Mouse (Mus musculus): ENCODE results near the gene 2810004N23Rik. TPM values are rescaled to one million over a fixed set of nuclear protein-coding genes. Genes with fewer than 3 reads are reported as not detected.

2810004N23Rik gene
- polyA plus RNA-seq, 1 experiment from 2014 or later, result 42.1 TPM

DNA sequence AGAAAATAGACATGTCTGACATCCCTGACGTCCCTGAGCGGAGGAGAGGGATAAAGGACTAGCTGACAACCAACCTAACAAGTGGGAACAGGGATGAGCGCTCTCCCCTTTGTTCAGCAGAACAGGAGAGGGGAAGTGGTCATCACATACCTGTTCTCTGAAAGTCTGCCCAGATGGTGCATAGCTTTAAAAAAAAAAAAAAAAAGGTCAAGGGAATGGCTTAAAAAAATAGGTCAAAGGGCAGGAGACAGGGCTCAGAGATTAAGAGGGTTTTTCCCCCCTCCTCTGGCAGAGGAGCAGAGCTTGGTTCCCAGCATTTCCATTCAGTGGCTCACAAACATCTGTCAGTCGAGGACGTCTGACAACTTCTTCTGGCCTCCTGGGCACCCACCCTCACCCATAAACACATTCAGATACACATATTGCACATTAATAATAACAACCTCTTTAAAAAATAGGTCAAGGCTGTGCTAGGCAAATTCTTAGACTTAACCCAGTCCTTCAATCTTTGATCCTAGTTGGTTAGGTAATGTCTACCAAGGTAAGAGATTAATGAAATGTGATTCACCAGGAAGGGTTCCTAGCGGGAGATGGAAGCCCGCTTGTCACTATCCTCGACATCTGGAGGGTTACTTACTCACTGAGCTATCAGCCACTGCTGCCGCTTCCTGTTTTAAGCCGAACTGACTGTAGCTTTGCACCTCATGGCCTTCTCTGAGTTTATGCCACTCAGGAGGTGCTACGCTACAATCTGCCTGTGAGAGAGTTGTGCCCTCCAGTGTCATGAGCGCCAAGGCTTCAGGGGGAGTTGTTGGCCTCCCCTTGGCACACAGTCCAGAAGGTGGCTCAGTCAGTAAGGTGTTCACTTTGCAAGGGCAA lies 58.9 kb downstream of the 2810004N23Rik start:
- H3K4me1 ChIP-seq (ENCODE audit: control insufficient read depth, insufficient read depth, low read length), result no peaks in the 10 kb centered on the region
- H3K36me3 ChIP-seq (ENCODE audit: control insufficient read depth, insufficient read depth, low read length), result no peaks in the 10 kb centered on the region
- no peaks in the 10 kb centered on the region for H3K9me3 ChIP-seq (replicated peaks; ENCODE audit: control insufficient read depth, low read length)
- WGBS, result 61% methylated on average over 12 of the region's 12 CpGs
- no peak overlapping the region for H3K4me3 ChIP-seq (replicated peaks; ENCODE audit: low read length)
- H3K9ac ChIP-seq (ENCODE audit: low read length), result no peak overlapping the region
- ATAC-seq (ENCODE audit: insufficient read depth, low FRiP score), result no peak
- H3K27ac ChIP-seq (ENCODE audit: low read length), result no peak overlapping the region
- no peak overlapping the region for H3K4me2 ChIP-seq (ENCODE audit: low read depth, low read length)
- H3K27me3 ChIP-seq (ENCODE audit: control insufficient read depth, insufficient read depth, low read length), result no peaks in the 10 kb centered on the region

DNA sequence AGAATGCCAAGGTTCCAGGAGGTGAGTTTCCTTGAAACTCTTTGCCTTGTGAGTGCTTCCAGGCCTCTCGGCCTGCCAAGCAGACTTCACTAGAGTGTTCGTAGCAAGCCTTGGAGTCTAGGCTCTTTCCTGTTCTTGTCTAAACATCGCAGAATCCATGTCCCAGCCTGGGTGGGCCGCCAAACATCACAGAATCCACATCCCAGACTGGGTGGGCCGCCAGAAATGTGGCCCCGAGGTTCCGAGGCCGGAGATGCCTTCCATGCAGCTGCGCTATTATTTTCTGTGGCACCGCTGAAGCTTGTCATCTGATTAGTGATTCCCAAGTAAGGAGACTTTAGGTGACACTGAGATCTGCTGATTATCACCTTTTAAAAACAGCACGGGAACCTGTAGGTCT lies 62.4 kb downstream of the 2810004N23Rik start:
- no peak overlapping the region for H3K4me3 ChIP-seq (replicated peaks; ENCODE audit: low read length)
- H3K9me3 ChIP-seq (replicated peaks; ENCODE audit: control insufficient read depth, low read length), result no peaks in the 10 kb centered on the region
- no peak for ATAC-seq (ENCODE audit: insufficient read depth, low FRiP score)
- H3K4me2 ChIP-seq (ENCODE audit: low read depth, low read length), result no peak overlapping the region
- no peaks in the 10 kb centered on the region for H3K36me3 ChIP-seq (ENCODE audit: control insufficient read depth, insufficient read depth, low read length)
- H3K4me1 ChIP-seq (ENCODE audit: control insufficient read depth, insufficient read depth, low read length), result no peaks in the 10 kb centered on the region
- H3K27ac ChIP-seq (ENCODE audit: low read length), result no peak overlapping the region
- 21% methylated on average over 11 of the region's 11 CpGs for WGBS
- peaks cover 15% of the 10 kb centered on the region for H3K27me3 ChIP-seq (ENCODE audit: control insufficient read depth, insufficient read depth, low read length)
- H3K9ac ChIP-seq (ENCODE audit: low read length), result no peak overlapping the region

DNA sequence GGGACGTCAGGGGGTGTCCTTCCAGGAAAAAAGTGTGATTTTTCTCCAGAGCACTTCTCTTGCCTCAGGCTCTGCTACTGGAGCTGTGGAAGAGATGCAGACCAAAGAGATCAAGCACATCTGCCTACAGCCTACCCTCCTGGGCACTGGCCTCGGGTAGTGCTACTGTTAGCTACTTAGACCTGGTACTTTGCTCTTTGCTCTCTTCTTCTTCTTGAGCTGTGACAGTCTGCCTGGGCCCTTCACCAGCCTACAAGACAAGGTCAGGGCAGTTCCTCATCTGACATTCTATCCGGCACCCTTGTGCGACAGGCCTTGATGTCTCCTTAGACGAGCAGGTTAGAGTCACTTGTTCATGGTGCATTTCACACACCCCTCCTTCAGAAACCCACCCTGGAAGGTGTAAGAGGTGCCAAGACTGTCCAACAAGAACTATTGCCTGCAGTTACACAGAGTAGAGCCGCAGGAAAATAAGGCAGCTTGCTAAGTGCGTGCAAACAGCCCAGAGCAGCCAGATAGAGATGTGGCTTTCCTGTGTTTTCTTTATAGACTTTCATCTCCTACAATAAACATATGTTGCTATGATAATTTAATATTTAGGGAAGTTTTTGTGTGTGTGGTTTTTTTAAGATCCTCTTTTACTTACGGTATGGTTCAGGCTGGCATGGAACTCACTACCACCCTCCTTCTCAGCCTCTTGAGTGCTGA lies 67.0 kb downstream of the 2810004N23Rik start:
- peaks cover 50% of the 10 kb centered on the region for H3K27me3 ChIP-seq (ENCODE audit: control insufficient read depth, insufficient read depth, low read length)
- no peak overlapping the region for H3K9ac ChIP-seq (ENCODE audit: low read length)
- H3K4me2 ChIP-seq (ENCODE audit: low read depth, low read length), result no peak overlapping the region
- no peak overlapping the region for H3K4me3 ChIP-seq (replicated peaks; ENCODE audit: low read length)
- no peak for ATAC-seq (ENCODE audit: insufficient read depth, low FRiP score)
- WGBS, result 67% methylated on average over 8 of the region's 8 CpGs
- no peaks in the 10 kb centered on the region for H3K36me3 ChIP-seq (ENCODE audit: control insufficient read depth, insufficient read depth, low read length)
- no peaks in the 10 kb centered on the region for H3K9me3 ChIP-seq (replicated peaks; ENCODE audit: control insufficient read depth, low read length)
- no peak overlapping the region for H3K27ac ChIP-seq (ENCODE audit: low read length)
- H3K4me1 ChIP-seq (ENCODE audit: control insufficient read depth, insufficient read depth, low read length), result peaks cover 13% of the 10 kb centered on the region

DNA sequence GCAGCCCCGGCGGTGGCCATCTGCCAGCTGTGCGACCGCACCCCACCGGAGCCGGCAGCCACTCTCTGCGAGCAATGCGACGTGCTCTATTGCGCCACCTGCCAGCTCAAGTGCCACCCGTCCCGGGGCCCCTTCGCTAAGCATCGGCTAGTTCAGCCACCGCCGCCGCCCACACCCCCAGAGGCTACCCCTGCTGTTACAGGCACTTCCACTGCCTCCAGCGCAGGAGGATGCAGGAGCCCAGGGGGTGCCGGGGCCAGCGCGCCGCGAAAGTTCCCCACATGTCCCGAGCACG lies 68.5 kb downstream of the 2810004N23Rik start:
- Histone ChIP-seq H3K4me1 (ENCODE audit: control insufficient read depth, insufficient read depth, low read length) (peaks cover 13% of the 10 kb centered on the region), H3K27me3 (ENCODE audit: control insufficient read depth, insufficient read depth, low read length) (peaks cover 57% of the 10 kb centered on the region), H3K9me3 (replicated peaks; ENCODE audit: control insufficient read depth, low read length) (no peaks in the 10 kb centered on the region), H3K36me3 (ENCODE audit: control insufficient read depth, insufficient read depth, low read length) (no peaks in the 10 kb centered on the region), H3K9ac (ENCODE audit: low read length) (no peak overlapping the region), H3K4me3 (replicated peaks; ENCODE audit: low read length) (peak overlapping the region; percentile 59), H3K27ac (ENCODE audit: low read length) (no peak overlapping the region), H3K4me2 (ENCODE audit: low read depth, low read length) (peak overlapping the region; percentile 100)
- no peak for ATAC-seq (ENCODE audit: insufficient read depth, low FRiP score)
- WGBS, result under 1% methylated on average over 25 of the region's 25 CpGs

DNA sequence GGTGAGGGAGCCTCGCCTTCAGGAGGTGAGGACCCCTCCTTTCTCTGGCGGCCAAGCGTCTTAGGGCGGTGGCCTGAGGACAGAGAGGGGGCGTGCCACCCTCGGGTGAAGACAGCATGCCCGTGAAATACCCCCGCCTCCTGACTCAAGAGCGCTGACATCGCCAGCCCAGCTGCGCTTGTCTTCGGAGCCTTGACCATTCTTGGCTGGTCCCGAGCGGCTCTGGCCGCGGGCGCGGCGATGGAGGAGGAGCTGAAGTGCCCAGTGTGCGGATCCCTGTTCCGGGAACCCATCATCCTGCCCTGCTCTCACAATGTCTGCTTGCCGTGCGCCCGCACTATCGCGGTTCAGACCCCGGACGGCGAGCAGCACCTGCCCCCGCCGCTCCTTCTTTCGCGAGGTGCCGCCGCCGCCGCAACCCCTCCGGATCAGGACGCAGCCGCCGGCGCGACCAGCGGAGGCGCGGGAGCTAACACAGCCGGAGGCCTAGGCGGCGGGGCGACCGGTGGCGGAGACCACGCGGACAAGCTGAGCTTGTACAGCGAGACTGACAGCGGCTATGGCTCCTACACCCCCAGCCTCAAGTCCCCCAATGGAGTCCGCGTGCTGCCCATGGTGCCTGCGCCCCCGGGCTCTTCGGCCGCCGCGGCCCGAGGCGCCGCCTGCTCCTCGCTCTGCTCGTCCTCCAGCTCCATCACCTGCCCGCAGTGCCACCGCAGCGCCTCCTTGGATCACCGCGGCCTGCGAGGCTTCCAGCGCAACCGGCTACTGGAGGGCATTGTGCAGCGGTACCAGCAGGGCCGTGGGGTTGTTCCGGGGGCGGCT lies 69.0 kb downstream of the 2810004N23Rik start:
- no peaks in the 10 kb centered on the region for H3K9me3 ChIP-seq (replicated peaks; ENCODE audit: control insufficient read depth, low read length)
- H3K9ac ChIP-seq (ENCODE audit: low read length), result no peak overlapping the region
- H3K27me3 ChIP-seq (ENCODE audit: control insufficient read depth, insufficient read depth, low read length), result peaks cover 57% of the 10 kb centered on the region

DNA sequence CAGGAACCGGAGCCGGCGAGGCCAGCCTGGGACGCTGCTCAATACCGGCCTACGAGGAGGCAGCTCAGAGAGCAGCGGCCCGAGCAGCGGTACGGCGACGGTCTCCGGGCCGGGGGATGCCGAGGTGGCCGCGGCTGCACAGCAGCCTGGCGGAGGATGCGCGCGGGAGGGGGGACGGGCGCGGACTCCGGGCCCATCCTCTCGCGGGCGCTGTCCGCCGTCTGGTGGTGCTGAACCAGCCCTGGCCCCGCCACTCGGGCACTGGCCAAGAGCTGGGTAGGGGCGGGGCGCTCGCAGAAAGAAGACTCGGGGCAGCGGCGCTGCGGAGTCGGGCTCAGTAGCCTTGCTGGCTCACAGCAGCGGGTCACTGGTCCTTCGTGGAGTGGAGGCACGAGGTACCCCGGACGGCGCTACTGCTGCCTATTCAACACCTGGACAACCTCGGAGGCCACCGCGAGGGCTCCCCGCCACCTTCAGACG lies 69.7 kb downstream of the 2810004N23Rik start:
- Histone ChIP-seq H3K27me3 (ENCODE audit: control insufficient read depth, insufficient read depth, low read length) (peaks cover 57% of the 10 kb centered on the region), H3K9ac (ENCODE audit: low read length) (peak overlapping the region; percentile 40; the same call in 1 of the 2 replicates)
- peak; percentile 82 for ATAC-seq (ENCODE audit: insufficient read depth, low FRiP score)

More for the DNA sequence above, 69.0 kb downstream of the 2810004N23Rik start:
- H3K4me1 ChIP-seq (ENCODE audit: control insufficient read depth, insufficient read depth, low read length), result peaks cover 13% of the 10 kb centered on the region
- peak; percentile 23; the same call in 1 of the 2 replicates for ATAC-seq (ENCODE audit: insufficient read depth, low FRiP score)
- no peaks in the 10 kb centered on the region for H3K36me3 ChIP-seq (ENCODE audit: control insufficient read depth, insufficient read depth, low read length)
- 1% methylated on average over 79 of the region's 81 CpGs for WGBS
- peak overlapping the region; percentile 59 for H3K4me3 ChIP-seq (replicated peaks; ENCODE audit: low read length)
- no peak overlapping the region for H3K27ac ChIP-seq (ENCODE audit: low read length)
- H3K4me2 ChIP-seq (ENCODE audit: low read depth, low read length), result peak overlapping the region; percentile 100

DNA sequence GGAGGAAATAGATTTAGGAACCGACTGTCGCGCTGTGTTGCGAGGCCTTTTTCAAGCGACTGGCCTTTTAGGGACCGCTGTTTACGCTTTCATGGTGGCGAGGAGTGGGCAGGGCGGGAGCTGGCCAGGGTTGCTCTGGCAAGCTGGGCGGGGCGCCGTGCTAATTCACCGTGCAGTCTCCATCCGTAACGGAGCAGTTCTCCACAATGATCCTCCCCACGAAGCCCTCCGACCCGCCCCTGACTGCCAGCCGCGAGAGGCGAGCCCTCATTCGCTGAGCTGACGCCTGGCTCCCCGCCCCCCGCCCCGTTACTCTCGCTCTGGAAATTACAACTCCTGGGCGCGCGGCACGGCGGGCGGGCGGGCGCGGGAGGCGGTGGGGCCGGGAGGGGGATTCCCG lies 70.2 kb downstream of the 2810004N23Rik start, which contains the start of gene Trim67:
Trim67 (plus strand) TSS at position 385 of the 400 bp plus-strand sequence.
- Histone ChIP-seq H3K4me3 (replicated peaks; ENCODE audit: low read length) (peak within 1 kb of the TSS; percentile 59), H3K36me3 (ENCODE audit: control insufficient read depth, insufficient read depth, low read length) (no peaks in the 10 kb centered on the region), H3K9me3 (replicated peaks; ENCODE audit: control insufficient read depth, low read length) (no peaks in the 10 kb centered on the region), H3K4me2 (ENCODE audit: low read depth, low read length) (peak within 1 kb of the TSS; percentile 100), H3K27ac (ENCODE audit: low read length) (no peak within 1 kb of the TSS), H3K4me1 (ENCODE audit: control insufficient read depth, insufficient read depth, low read length) (peaks cover 13% of the 10 kb centered on the region), H3K27me3 (ENCODE audit: control insufficient read depth, insufficient read depth, low read length) (peaks cover 57% of the 10 kb centered on the region), H3K9ac (ENCODE audit: low read length) (peak within 1 kb of the TSS; percentile 40; the same call in 1 of the 2 replicates)
- under 1% methylated on average over 39 of the region's 39 CpGs for WGBS
- ATAC-seq (ENCODE audit: insufficient read depth, low FRiP score), result peak; percentile 84

More for the DNA sequence above, 69.7 kb downstream of the 2810004N23Rik start:
- Histone ChIP-seq H3K4me2 (ENCODE audit: low read depth, low read length) (peak overlapping the region; percentile 100), H3K36me3 (ENCODE audit: control insufficient read depth, insufficient read depth, low read length) (no peaks in the 10 kb centered on the region), H3K4me1 (ENCODE audit: control insufficient read depth, insufficient read depth, low read length) (peaks cover 13% of the 10 kb centered on the region), H3K27ac (ENCODE audit: low read length) (no peak overlapping the region), H3K4me3 (replicated peaks; ENCODE audit: low read length) (peak overlapping the region; percentile 59), H3K9me3 (replicated peaks; ENCODE audit: control insufficient read depth, low read length) (no peaks in the 10 kb centered on the region)
- under 1% methylated on average over 51 of the region's 51 CpGs for WGBS

DNA sequence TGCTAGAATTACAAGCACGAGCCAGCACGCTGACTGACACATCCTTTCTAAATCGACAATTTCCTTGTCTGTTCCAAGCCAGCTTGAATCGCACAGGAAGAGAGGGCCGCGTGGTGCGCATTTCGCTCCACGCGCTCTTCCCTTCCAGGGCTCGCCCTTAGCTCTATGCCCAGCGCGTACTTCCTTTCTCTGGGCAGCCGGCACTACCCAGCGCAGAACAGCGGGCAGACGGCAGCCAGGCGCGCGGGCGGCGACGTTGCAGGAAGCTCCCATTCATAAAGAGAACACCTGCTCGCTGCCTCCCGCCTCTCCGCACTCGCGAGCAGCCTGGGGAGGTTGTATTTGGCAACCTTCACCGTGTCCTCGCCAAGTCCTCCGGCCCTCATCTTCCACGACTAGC lies 70.7 kb downstream of the 2810004N23Rik start:
- Histone ChIP-seq H3K4me1 (ENCODE audit: control insufficient read depth, insufficient read depth, low read length) (peaks cover 13% of the 10 kb centered on the region), H3K9me3 (replicated peaks; ENCODE audit: control insufficient read depth, low read length) (no peaks in the 10 kb centered on the region), H3K9ac (ENCODE audit: low read length) (no peak overlapping the region), H3K36me3 (ENCODE audit: control insufficient read depth, insufficient read depth, low read length) (no peaks in the 10 kb centered on the region), H3K27ac (ENCODE audit: low read length) (no peak overlapping the region), H3K4me2 (ENCODE audit: low read depth, low read length) (peak overlapping the region; percentile 100), H3K27me3 (ENCODE audit: control insufficient read depth, insufficient read depth, low read length) (peaks cover 57% of the 10 kb centered on the region), H3K4me3 (replicated peaks; ENCODE audit: low read length) (peak overlapping the region; percentile 59)
- WGBS, result under 1% methylated on average over 32 of the region's 32 CpGs
- ATAC-seq (ENCODE audit: insufficient read depth, low FRiP score), result peak; percentile 19; the same call in 1 of the 2 replicates
